Mouse (Mus musculus) cerebellum, adult 2 months (tissue): ENCODE measurements around the gene Pm20d1.

Experiments
- CTCF ChIP-seq: fragments of 200-500 bp; IDR thresholded peaks from 2 replicates; pipeline ENCODE4 v1.5.1; 2011; ENCODE audit warnings: low read depth, mild to moderate bottlenecking, control low read depth, low read length, moderate library complexity, borderline replicate concordance; ENCODE audit not compliant: insufficient read depth
- POLR2A ChIP-seq: fragments of 200-500 bp; IDR thresholded peaks from 2 replicates; pipeline ENCODE4 v1.6.1; 2011; ENCODE audit warnings: low read length, control low read depth, borderline replicate concordance; ENCODE audit not compliant: insufficient read depth

- no peak for TF ChIP-seq CTCF
- TF ChIP-seq POLR2A, result no peak
Measured at GRCm38 (mm10) chr1:131842221-131842620, 45.0 kb downstream of the Pm20d1 start.
